Mouse (Mus musculus): ENCODE results near the gene Hdhd3.

DNA sequence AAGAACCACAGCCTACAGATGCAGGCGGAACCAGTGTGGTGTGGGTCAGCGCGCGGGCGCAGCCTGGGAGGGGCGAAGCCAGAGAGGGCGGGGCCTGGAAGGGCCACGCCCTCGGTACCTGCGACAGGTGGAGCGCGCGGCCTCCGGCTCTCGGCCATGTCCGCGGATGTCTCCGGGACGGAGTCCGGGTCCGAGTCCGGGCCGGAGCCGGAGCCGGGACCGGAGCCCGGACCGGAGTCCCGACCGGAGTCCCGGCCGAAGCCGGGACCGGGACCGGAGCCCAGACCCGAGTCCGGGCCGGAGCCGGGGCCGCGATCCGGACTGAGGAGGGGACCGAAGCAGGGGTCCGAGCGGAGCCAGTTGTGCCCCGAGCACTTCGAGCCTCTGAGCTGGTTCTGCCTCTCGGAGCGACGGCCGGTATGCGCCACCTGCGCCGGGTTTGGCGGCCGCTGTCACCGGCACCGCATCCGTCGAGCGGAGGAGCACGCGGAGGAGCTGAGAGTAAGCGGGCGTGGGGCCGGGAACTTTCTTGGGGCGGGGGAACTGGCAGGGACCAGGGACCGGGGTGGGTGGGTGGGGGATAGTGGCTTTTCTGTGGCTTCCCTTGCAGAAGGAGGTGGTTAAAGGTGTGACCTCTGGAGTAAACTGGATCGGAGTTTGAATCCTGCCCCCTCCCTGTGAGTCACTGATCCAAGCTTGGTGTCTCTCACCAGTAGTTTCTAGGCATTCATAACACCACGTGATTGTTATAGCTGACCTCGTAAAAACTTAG lies 23.1 kb downstream of the Hdhd3 start, which contains the start of gene Bspry:
- 0 out of 2 replicates have a peak, but pooled peaks have one; percentile 3 for TF ChIP-seq CTCF (IDR thresholded peaks at IDR 0.05; ENCODE audit: borderline replicate concordance, control insufficient read depth, extremely low read depth, insufficient read depth, low read length, poor library complexity)
- TF ChIP-seq POLR2A (IDR thresholded peaks at IDR 0.05; ENCODE audit: control insufficient read depth, extremely low read depth, insufficient read depth, low read length, poor library complexity), result no peak
